Mouse (Mus musculus): ENCODE data around the gene Bend6. TPM values are rescaled to one million over a fixed set of nuclear protein-coding genes. Genes with fewer than 3 reads are reported as not detected.
"Not testable (repeated sequence)": the region's sequence is repeated elsewhere in the genome, so short reads cannot be mapped to it uniquely, and the experiment has no call there.

Gene Bend6
- polyA plus RNA-seq, 1 experiment from 2014 or later: 0.32 TPM

GRCm38 (mm10) chr1:33876416-33876815 lies 31.2 kb downstream of the Bend6 start:
- DNase-seq (ENCODE audit: low spot score) (no peak), ATAC-seq (replicated peaks; ENCODE audit: low FRiP score, low read depth) (no peak)
- no peaks in the 10 kb centered on the region for H3K9me3 ChIP-seq (replicated peaks; ENCODE audit: low read length)
- no peak overlapping the region for H3K4me2 ChIP-seq (ENCODE audit: low read length)
- H3K9ac ChIP-seq (ENCODE audit: low read depth, low read length): no peak overlapping the region
- H3K27me3 ChIP-seq (ENCODE audit: insufficient read depth, low read length): no peaks in the 10 kb centered on the region
- no peak overlapping the region for H3K27ac ChIP-seq
- no peaks in the 10 kb centered on the region for H3K4me1 ChIP-seq (replicated peaks; ENCODE audit: insufficient read depth, low read length)
- no peak for TF ChIP-seq CTCF (IDR thresholded peaks at IDR 0.05; ENCODE audit: low read depth)
- WGBS: 84% methylated on average over 3 of the region's 3 CpGs
- H3K36me3 ChIP-seq (ENCODE audit: insufficient read depth, low read length): no peaks in the 10 kb centered on the region
- H3K4me3 ChIP-seq (replicated peaks; ENCODE audit: low read depth, low read length): no peak overlapping the region

DNA sequence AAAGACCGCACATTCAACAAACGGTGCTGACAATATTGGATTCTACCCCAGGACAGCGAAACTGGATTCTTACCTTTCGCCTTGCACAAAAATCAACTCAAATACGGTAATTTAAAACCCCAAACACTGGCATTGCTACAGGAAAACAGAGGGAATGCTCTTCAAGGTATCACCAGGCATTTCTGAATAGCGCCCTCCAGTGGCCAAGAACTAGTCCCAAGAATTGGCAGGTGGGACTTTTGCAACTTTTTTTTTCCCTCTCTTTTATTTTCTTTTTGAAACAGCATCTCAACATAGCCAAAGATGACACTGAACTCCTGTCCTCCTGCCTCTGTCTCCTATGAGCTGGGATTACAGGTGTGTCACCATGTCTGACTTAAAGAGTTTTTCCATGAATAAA lies 31.9 kb downstream of the Bend6 start:
- no peak overlapping the region for H3K4me2 ChIP-seq (ENCODE audit: low read length)
- no peaks in the 10 kb centered on the region for H3K27me3 ChIP-seq (ENCODE audit: insufficient read depth, low read length)
- no peak overlapping the region for H3K9ac ChIP-seq (ENCODE audit: low read depth, low read length)
- no peak overlapping the region for H3K4me3 ChIP-seq (replicated peaks; ENCODE audit: low read depth, low read length)
- TF ChIP-seq CTCF (IDR thresholded peaks at IDR 0.05; ENCODE audit: low read depth): peak; percentile 60
- H3K27ac ChIP-seq: no peak overlapping the region
- DNase-seq (ENCODE audit: low spot score) (peak; percentile 24), ATAC-seq (replicated peaks; ENCODE audit: low FRiP score, low read depth) (no peak)
- 46% methylated on average over 6 of the region's 6 CpGs for WGBS
- no peaks in the 10 kb centered on the region for H3K4me1 ChIP-seq (replicated peaks; ENCODE audit: insufficient read depth, low read length)
- H3K9me3 ChIP-seq (replicated peaks; ENCODE audit: low read length): no peaks in the 10 kb centered on the region
- H3K36me3 ChIP-seq (ENCODE audit: insufficient read depth, low read length): no peaks in the 10 kb centered on the region

DNA sequence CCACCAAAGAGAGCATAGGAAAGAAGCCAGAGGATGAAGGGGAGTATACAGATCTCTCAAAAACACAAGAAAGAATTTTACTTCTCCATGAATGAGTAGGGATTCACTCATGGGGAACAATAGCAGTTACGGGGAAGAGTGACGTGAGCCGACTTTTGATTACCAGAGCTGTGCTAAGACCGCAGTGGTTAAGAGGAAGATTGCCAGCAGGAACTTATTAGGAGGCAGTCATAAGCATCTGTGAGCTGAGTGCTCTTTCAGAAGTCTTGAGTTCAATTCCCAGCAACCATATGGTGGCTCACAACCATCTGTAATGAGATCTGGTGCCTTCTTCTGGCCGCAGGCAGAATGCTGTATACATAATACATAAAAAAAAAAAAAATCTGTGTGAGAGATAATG lies 34.1 kb downstream of the Bend6 start:
- 73% methylated on average over 5 of the region's 5 CpGs for WGBS
- ATAC-seq (replicated peaks; ENCODE audit: low FRiP score, low read depth): no peak
- Histone ChIP-seq H3K4me2 (ENCODE audit: low read length) (no peak overlapping the region), H3K9me3 (replicated peaks; ENCODE audit: low read length) (no peaks in the 10 kb centered on the region), H3K9ac (ENCODE audit: low read depth, low read length) (no peak overlapping the region), H3K27ac (no peak overlapping the region), H3K4me1 (replicated peaks; ENCODE audit: insufficient read depth, low read length) (no peaks in the 10 kb centered on the region), H3K27me3 (ENCODE audit: insufficient read depth, low read length) (no peaks in the 10 kb centered on the region), H3K4me3 (replicated peaks; ENCODE audit: low read depth, low read length) (no peak overlapping the region), H3K36me3 (ENCODE audit: insufficient read depth, low read length) (no peaks in the 10 kb centered on the region)
- no peak for TF ChIP-seq CTCF (IDR thresholded peaks at IDR 0.05; ENCODE audit: low read depth)
- no peak for DNase-seq (ENCODE audit: low spot score)

DNA sequence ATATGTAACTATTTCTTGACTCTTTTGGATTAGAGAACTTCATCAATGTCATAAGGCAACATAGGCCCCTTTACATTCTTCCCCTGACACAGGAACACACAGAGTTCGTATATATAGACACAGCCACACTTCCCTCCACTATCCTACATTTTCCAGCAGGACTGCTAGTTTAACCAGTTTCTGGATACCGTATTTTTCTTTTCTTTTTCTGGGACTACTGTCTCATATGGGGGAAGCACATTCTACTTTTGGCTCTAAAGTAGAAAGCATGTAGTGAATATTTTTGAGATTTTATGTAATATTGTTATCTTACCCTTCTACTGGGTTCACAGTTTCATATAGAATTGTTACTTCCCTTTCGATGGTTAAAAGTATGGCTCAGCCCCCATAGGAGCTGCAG lies 38.2 kb downstream of the Bend6 start:
- DNase-seq (ENCODE audit: low spot score) (no peak), ATAC-seq (replicated peaks; ENCODE audit: low FRiP score, low read depth) (no peak)
- Histone ChIP-seq H3K9ac (ENCODE audit: low read depth, low read length) (no peak overlapping the region), H3K4me3 (replicated peaks; ENCODE audit: low read depth, low read length) (no peak overlapping the region), H3K9me3 (replicated peaks; ENCODE audit: low read length) (no peaks in the 10 kb centered on the region), H3K27me3 (ENCODE audit: insufficient read depth, low read length) (no peaks in the 10 kb centered on the region), H3K4me2 (ENCODE audit: low read length) (no peak overlapping the region), H3K36me3 (ENCODE audit: insufficient read depth, low read length) (no peaks in the 10 kb centered on the region), H3K27ac (no peak overlapping the region), H3K4me1 (replicated peaks; ENCODE audit: insufficient read depth, low read length) (no peaks in the 10 kb centered on the region)
- 91% methylated on average over 3 of the region's 3 CpGs for WGBS
- no peak for TF ChIP-seq CTCF (IDR thresholded peaks at IDR 0.05; ENCODE audit: low read depth)

DNA sequence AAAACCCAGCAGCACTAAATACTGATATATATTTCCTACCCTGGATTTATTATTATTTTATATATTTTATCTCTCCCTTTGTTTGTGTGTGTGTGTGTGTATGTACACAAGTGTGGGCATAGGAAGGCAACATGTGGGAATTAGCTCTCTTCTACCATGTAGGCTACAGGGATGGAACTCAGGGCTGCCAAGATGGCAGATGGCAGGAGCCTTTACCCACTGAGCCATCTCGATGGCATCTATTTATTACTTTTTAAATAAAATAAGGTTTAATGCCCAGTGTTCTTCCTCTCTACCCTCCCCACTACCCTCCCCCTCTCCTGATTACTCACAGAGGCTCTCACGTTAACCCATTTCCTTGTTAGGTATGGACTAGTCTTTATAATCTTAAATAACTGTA lies 38.6 kb downstream of the Bend6 start:
- no peak overlapping the region for H3K4me3 ChIP-seq (replicated peaks; ENCODE audit: low read depth, low read length)
- ATAC-seq (replicated peaks; ENCODE audit: low FRiP score, low read depth) (no peak), DNase-seq (ENCODE audit: low spot score) (no peak)
- H3K27me3 ChIP-seq (ENCODE audit: insufficient read depth, low read length): no peaks in the 10 kb centered on the region
- no peak for TF ChIP-seq CTCF (IDR thresholded peaks at IDR 0.05; ENCODE audit: low read depth)
- no peaks in the 10 kb centered on the region for H3K36me3 ChIP-seq (ENCODE audit: insufficient read depth, low read length)
- H3K9me3 ChIP-seq (replicated peaks; ENCODE audit: low read length): no peaks in the 10 kb centered on the region
- no peaks in the 10 kb centered on the region for H3K4me1 ChIP-seq (replicated peaks; ENCODE audit: insufficient read depth, low read length)
- H3K9ac ChIP-seq (ENCODE audit: low read depth, low read length): no peak overlapping the region
- H3K27ac ChIP-seq: no peak overlapping the region
- 92% methylated on average over 2 of the region's 2 CpGs for WGBS
- no peak overlapping the region for H3K4me2 ChIP-seq (ENCODE audit: low read length)

DNA sequence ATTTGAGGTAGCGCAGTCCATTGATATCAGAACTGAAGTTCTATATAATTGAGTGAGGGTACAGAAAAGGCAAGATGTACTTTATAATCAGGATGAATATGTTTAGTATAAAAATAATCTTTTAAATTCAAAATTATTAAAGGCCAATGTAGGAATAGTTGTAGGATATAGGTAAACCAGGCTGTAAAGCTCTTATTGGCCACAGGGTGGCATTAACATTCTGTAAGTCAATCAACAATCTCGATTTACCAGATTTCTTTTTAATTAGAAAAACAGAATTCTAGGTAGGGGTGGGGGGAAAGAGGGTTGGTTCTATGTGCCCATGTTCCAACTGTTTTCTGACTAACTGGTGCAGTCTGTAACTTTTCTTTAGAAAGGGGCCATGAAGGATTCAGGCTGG lies 60.8 kb downstream of the Bend6 start:
- no peaks in the 10 kb centered on the region for H3K4me1 ChIP-seq (replicated peaks; ENCODE audit: insufficient read depth, low read length)
- no peak overlapping the region for H3K9ac ChIP-seq (ENCODE audit: low read depth, low read length)
- H3K9me3 ChIP-seq (replicated peaks; ENCODE audit: low read length): no peaks in the 10 kb centered on the region
- WGBS: 95% methylated on average over 2 of the region's 2 CpGs
- H3K4me2 ChIP-seq (ENCODE audit: low read length): no peak overlapping the region
- H3K36me3 ChIP-seq (ENCODE audit: insufficient read depth, low read length): no peaks in the 10 kb centered on the region
- no peak for TF ChIP-seq CTCF (IDR thresholded peaks at IDR 0.05; ENCODE audit: low read depth)
- DNase-seq (ENCODE audit: low spot score): no peak
- H3K27ac ChIP-seq: no peak overlapping the region
- no peak overlapping the region for H3K4me3 ChIP-seq (replicated peaks; ENCODE audit: low read depth, low read length)
- no peak for ATAC-seq (replicated peaks; ENCODE audit: low FRiP score, low read depth)
- no peaks in the 10 kb centered on the region for H3K27me3 ChIP-seq (ENCODE audit: insufficient read depth, low read length)

GRCm38 (mm10) chr1:33843823-33844222 lies 63.8 kb downstream of the Bend6 start:
- DNase-seq (ENCODE audit: low spot score) (no peak), ATAC-seq (replicated peaks; ENCODE audit: low FRiP score, low read depth) (no peak)
- H3K4me2 ChIP-seq (ENCODE audit: low read length): no peak overlapping the region
- H3K9me3 ChIP-seq (replicated peaks; ENCODE audit: low read length): no peaks in the 10 kb centered on the region
- no peaks in the 10 kb centered on the region for H3K36me3 ChIP-seq (ENCODE audit: insufficient read depth, low read length)
- WGBS: 64% methylated on average over 6 of the region's 6 CpGs
- H3K9ac ChIP-seq (ENCODE audit: low read depth, low read length): no peak overlapping the region
- H3K27ac ChIP-seq: no peak overlapping the region
- H3K27me3 ChIP-seq (ENCODE audit: insufficient read depth, low read length): no peaks in the 10 kb centered on the region
- TF ChIP-seq CTCF (IDR thresholded peaks at IDR 0.05; ENCODE audit: low read depth): no peak
- H3K4me1 ChIP-seq (replicated peaks; ENCODE audit: insufficient read depth, low read length): no peaks in the 10 kb centered on the region
- H3K4me3 ChIP-seq (replicated peaks; ENCODE audit: low read depth, low read length): no peak overlapping the region

GRCm38 (mm10) chr1:33838952-33839351 lies 68.7 kb downstream of the Bend6 start:
- 98% methylated on average over 14 of the region's 14 CpGs for WGBS
- H3K4me3 ChIP-seq (replicated peaks; ENCODE audit: low read depth, low read length); H3K27ac ChIP-seq: not testable (repeated sequence)

More at GRCm38 (mm10) chr1:33838952-33839351, 68.7 kb downstream of the Bend6 start:
- H3K36me3 ChIP-seq (ENCODE audit: insufficient read depth, low read length); H3K27me3 ChIP-seq (ENCODE audit: insufficient read depth, low read length); H3K4me1 ChIP-seq (replicated peaks; ENCODE audit: insufficient read depth, low read length); ATAC-seq (replicated peaks; ENCODE audit: low FRiP score, low read depth); H3K9me3 ChIP-seq (replicated peaks; ENCODE audit: low read length); DNase-seq (ENCODE audit: low spot score); H3K4me2 ChIP-seq (ENCODE audit: low read length); H3K9ac ChIP-seq (ENCODE audit: low read depth, low read length): not testable (repeated sequence)

Measured in kidney, postnatal 0 days (tissue).